14 mouse cellular contexts compared by ENCODE assay signal in genomic region chr1:155777641-155778625, GRCm38 (mm10). TPM values are rescaled to one million over a fixed set of nuclear protein-coding genes. Genes with fewer than 3 reads are reported as not detected.
DNase-seq lines count a peak whose midpoint lies in the region; ATAC-seq lines count a peak whose summit lies in the region.
"Had no signal": no experiment of that assay in that cellular context is flagged by ENCODE, and none has a peak within 500 bp of the region (broad histone marks: within the 10 kb centered on the region; RNA-seq: fewer than 3 reads in every experiment).

No protein-coding gene starts in this region.

- no peak overlapping the region for H3K4me2 ChIP-seq in midbrain, embryonic 13.5 days (replicated peaks)
- H3K4me2 ChIP-seq in midbrain, embryonic 16.5 days (ENCODE audit: low read length) = no peak overlapping the region
- H3K4me2 ChIP-seq in kidney, embryonic 14.5 days (replicated peaks; ENCODE audit: low read depth, low read length) = no peak overlapping the region
- no peak overlapping the region for H3K4me2 ChIP-seq in liver, embryonic 16.5 days (ENCODE audit: low read depth, low read length)
- H3K4me2 ChIP-seq: midbrain, embryonic 12.5 days had no signal

- peaks cover 6% of the 10 kb centered on the region for H3K4me1 ChIP-seq in midbrain, embryonic 13.5 days (replicated peaks)
- no peaks in the 10 kb centered on the region for H3K4me1 ChIP-seq in midbrain, embryonic 16.5 days (ENCODE audit: control insufficient read depth, insufficient read depth, low read length)
- H3K4me1 ChIP-seq in kidney, embryonic 14.5 days (ENCODE audit: control insufficient read depth, insufficient read depth, low read length) = no peaks in the 10 kb centered on the region
- no peaks in the 10 kb centered on the region; the same call in 1 of the 2 replicates for H3K4me1 ChIP-seq in liver, embryonic 16.5 days (ENCODE audit: control insufficient read depth, low read depth, low read length)

- peaks cover 71% of the 10 kb centered on the region for H3K27me3 ChIP-seq in midbrain, embryonic 13.5 days
- H3K27me3 ChIP-seq in midbrain, embryonic 16.5 days (ENCODE audit: control insufficient read depth, insufficient read depth, low read depth, low read length) = no peaks in the 10 kb centered on the region; the same call in none of the 2 replicates
- H3K27me3 ChIP-seq in kidney, embryonic 14.5 days (ENCODE audit: control insufficient read depth, insufficient read depth, low read length) = no peaks in the 10 kb centered on the region
- H3K27me3 ChIP-seq in liver, embryonic 16.5 days (ENCODE audit: control insufficient read depth, insufficient read depth, low read depth, low read length) = no peaks in the 10 kb centered on the region

- DNase-seq in layer of hippocampus, adult 9-11 months = no peak
- no peak for DNase-seq in adrenal gland, postnatal 14 days
- DNase-seq in adipocyte (ENCODE audit: low spot score) = no peak
- DNase-seq: adrenal gland, postnatal 25 days; cerebellum, adult 9-11 months; right cerebral cortex, postnatal 14 days had no signal

- WGBS in midbrain, embryonic 13.5 days = 53% methylated on average over 14 of the region's 14 CpGs
- 54% methylated on average over 14 of the region's 14 CpGs for WGBS in midbrain, embryonic 16.5 days
- 73% methylated on average over 14 of the region's 14 CpGs for WGBS in kidney, embryonic 14.5 days
- 54% methylated on average over 14 of the region's 14 CpGs for WGBS in liver, embryonic 16.5 days (ENCODE audit: insufficient replicate concordance)

- H3K36me3 ChIP-seq in midbrain, embryonic 13.5 days = peaks cover 30% of the 10 kb centered on the region
- H3K36me3 ChIP-seq in midbrain, embryonic 16.5 days (ENCODE audit: control insufficient read depth, insufficient read depth, low read length) = peaks cover 6% of the 10 kb centered on the region; the same call in 1 of the 2 replicates
- H3K36me3 ChIP-seq in kidney, embryonic 14.5 days (ENCODE audit: control insufficient read depth, insufficient read depth, low read length) = peaks cover 6% of the 10 kb centered on the region; the same call in 1 of the 2 replicates
- H3K36me3 ChIP-seq in liver, embryonic 16.5 days (ENCODE audit: control insufficient read depth, insufficient read depth) = peaks cover 12% of the 10 kb centered on the region

- H3K27ac ChIP-seq in midbrain, embryonic 13.5 days = no peak overlapping the region
- H3K27ac ChIP-seq in midbrain, embryonic 16.5 days (ENCODE audit: low read length) = no peak overlapping the region
- no peak overlapping the region for H3K27ac ChIP-seq in kidney, embryonic 14.5 days (ENCODE audit: low read depth, low read length)
- H3K27ac ChIP-seq in liver, embryonic 16.5 days (ENCODE audit: low read length) = no peak overlapping the region
- H3K27ac ChIP-seq: midbrain, embryonic 12.5 days had no signal

- peaks cover 3% of the 10 kb centered on the region for H3K9me3 ChIP-seq in midbrain, embryonic 13.5 days
- H3K9me3 ChIP-seq in midbrain, embryonic 16.5 days (replicated peaks; ENCODE audit: control insufficient read depth, low read length, poor library complexity, severe bottlenecking) = no peaks in the 10 kb centered on the region
- no peaks in the 10 kb centered on the region for H3K9me3 ChIP-seq in kidney, embryonic 14.5 days (ENCODE audit: control insufficient read depth, low read length)
- H3K9me3 ChIP-seq in liver, embryonic 16.5 days (replicated peaks; ENCODE audit: control insufficient read depth, low read length) = no peaks in the 10 kb centered on the region

- H3K4me3 ChIP-seq in midbrain, embryonic 13.5 days (replicated peaks) = no peak overlapping the region
- H3K4me3 ChIP-seq in midbrain, embryonic 16.5 days (ENCODE audit: low read depth, low read length) = no peak overlapping the region
- no peak overlapping the region for H3K4me3 ChIP-seq in kidney, embryonic 14.5 days (ENCODE audit: low read length)
- H3K4me3 ChIP-seq in liver, embryonic 16.5 days (ENCODE audit: low read depth, low read length) = no peak overlapping the region
- H3K4me3 ChIP-seq: midbrain, embryonic 12.5 days had no signal

- ATAC-seq in midbrain, embryonic 13.5 days = peak; percentile 53
- no peak for ATAC-seq in midbrain, embryonic 16.5 days
- ATAC-seq in kidney, embryonic 14.5 days (ENCODE audit: low FRiP score, low TSS enrichment) = peak; percentile 36; the same call in 1 of the 2 replicates
- peak; percentile 66 for ATAC-seq in liver, embryonic 16.5 days (ENCODE audit: low read depth)
- ATAC-seq: forebrain, embryonic 16.5 days had no signal

- H3K9ac ChIP-seq in midbrain, embryonic 13.5 days (replicated peaks) = no peak overlapping the region
- H3K9ac ChIP-seq in midbrain, embryonic 16.5 days (ENCODE audit: low read depth, low read length) = no peak overlapping the region
- no peak overlapping the region for H3K9ac ChIP-seq in kidney, embryonic 14.5 days (ENCODE audit: low read depth, low read length)
- no peak overlapping the region for H3K9ac ChIP-seq in liver, embryonic 16.5 days (ENCODE audit: low read depth, low read length)
- H3K9ac ChIP-seq: midbrain, embryonic 12.5 days had no signal

RNA-seq across cellular contexts. Expression of gene Lhx4, which starts 26.4 kb away (rescaled TPM):
- 3.0 and 4.3 TPM in 2 replicates for polyA plus RNA-seq in midbrain, embryonic 13.5 days (2015; fragmentation: Nextera tagmentation; extraction: Ambion mirVana)
- polyA plus RNA-seq in midbrain, embryonic 16.5 days (2015; fragmentation: Nextera tagmentation; extraction: Ambion mirVana) = 0.63 and 1.6 TPM in 2 replicates
- 0.08 TPM in 1 of 2 replicates, not detected in the other for polyA plus RNA-seq in kidney, embryonic 14.5 days (2014; fragmentation: Nextera tagmentation; extraction: Ambion mirVana)
- not detected in 2 replicates for polyA plus RNA-seq in liver, embryonic 16.5 days (2015; fragmentation: Nextera tagmentation; extraction: Ambion mirVana)
- total RNA-seq in adrenal gland, postnatal 14 days (2021) = not detected in 2 replicates
- total RNA-seq: MEL had no signal
- polyA plus RNA-seq: forebrain, embryonic 16.5 days; heart, postnatal 0 days had no signal

RNA-seq across cellular contexts. Expression of gene Qsox1, which starts 34.8 kb away (rescaled TPM):
- 18.0 and 21.1 TPM in 2 replicates for polyA plus RNA-seq in midbrain, embryonic 13.5 days (2015; fragmentation: Nextera tagmentation; extraction: Ambion mirVana)
- polyA plus RNA-seq in midbrain, embryonic 16.5 days (2015; fragmentation: Nextera tagmentation; extraction: Ambion mirVana) = 18.0 and 18.9 TPM in 2 replicates
- polyA plus RNA-seq in kidney, embryonic 14.5 days (2014; fragmentation: Nextera tagmentation; extraction: Ambion mirVana) = 11.0 and 13.5 TPM in 2 replicates
- polyA plus RNA-seq in liver, embryonic 16.5 days (2015; fragmentation: Nextera tagmentation; extraction: Ambion mirVana) = 42.8 and 51.2 TPM in 2 replicates
- 64.3 and 73.7 TPM in 2 replicates for total RNA-seq in adrenal gland, postnatal 14 days (2021)
